Mouse (Mus musculus): ENCODE data around the gene S1pr3. TPM values are rescaled to one million over a fixed set of nuclear protein-coding genes. Genes with fewer than 3 reads are reported as not detected.

Gene S1pr3
- polyA plus RNA-seq (2016; fragmentation: Nextera tagmentation; extraction: Ambion mirVana) = 79.5 and 123 TPM in 2 replicates

- Histone ChIP-seq H3K27ac (peak within 1 kb of the TSS; percentile 91), H3K4me1 (peaks cover 67% of the 10 kb centered on the region), H3K4me3 (peak within 1 kb of the TSS; percentile 76), H3K36me3 (peaks cover 7% of the 10 kb centered on the region), H3K27me3 (ENCODE audit: low read depth, poor library complexity, severe bottlenecking) (peaks cover 12% of the 10 kb centered on the region; the same call in 1 of the 2 replicates), H3K9me3 (replicated peaks) (no peaks in the 10 kb centered on the region)
- peak; percentile 92 for DNase-seq (ENCODE audit: low spot score)
- WGBS = under 1% methylated on average over 33 of the region's 33 CpGs
Observed at GRCm38 (mm10) chr13:51408519-51409001, at the start of gene S1pr3. Gene S1pr3 (plus strand): TSS chr13:51408639.

GRCm38 (mm10) chr13:51360441-51360962, 47.9 kb upstream of the S1pr3 start:
- Histone ChIP-seq H3K36me3 (no peaks in the 10 kb centered on the region), H3K27me3 (ENCODE audit: low read depth, poor library complexity, severe bottlenecking) (no peaks in the 10 kb centered on the region), H3K27ac (peak overlapping the region; percentile 36; the same call in 1 of the 2 replicates), H3K9me3 (replicated peaks) (no peaks in the 10 kb centered on the region), H3K4me1 (peaks cover 39% of the 10 kb centered on the region), H3K4me3 (no peak overlapping the region)
- no peak for DNase-seq (ENCODE audit: low spot score)
- 80% methylated on average over 8 of the region's 8 CpGs for WGBS

- Histone ChIP-seq H3K9me3 (replicated peaks) (no peaks in the 10 kb centered on the region), H3K27me3 (ENCODE audit: low read depth, poor library complexity, severe bottlenecking) (no peaks in the 10 kb centered on the region), H3K4me1 (peaks cover 16% of the 10 kb centered on the region), H3K27ac (0 out of 2 replicates have a peak overlapping the region, but pooled peaks have one; percentile 32), H3K4me3 (no peak overlapping the region), H3K36me3 (no peaks in the 10 kb centered on the region)
- DNase-seq (ENCODE audit: low spot score) = no peak
- 85% methylated on average over 7 of the region's 7 CpGs for WGBS
Observed at GRCm38 (mm10) chr13:51363390-51363789, 45.0 kb upstream of the S1pr3 start.

- Histone ChIP-seq H3K27me3 (ENCODE audit: low read depth, poor library complexity, severe bottlenecking) (no peaks in the 10 kb centered on the region), H3K4me3 (no peak overlapping the region), H3K9me3 (replicated peaks) (no peaks in the 10 kb centered on the region), H3K36me3 (no peaks in the 10 kb centered on the region), H3K4me1 (peaks cover 16% of the 10 kb centered on the region), H3K27ac (no peak overlapping the region; the same call in 1 of the 2 replicates)
- DNase-seq (ENCODE audit: low spot score) = no peak
- whole genome bisulfite sequencing = 92% methylated on average over 5 of the region's 5 CpGs
Observed at GRCm38 (mm10) chr13:51363985-51364384, 44.5 kb upstream of the S1pr3 start.

GRCm38 (mm10) chr13:51365191-51365590, 43.2 kb upstream of the S1pr3 start:
- Histone ChIP-seq H3K9me3 (replicated peaks) (no peaks in the 10 kb centered on the region), H3K4me3 (no peak overlapping the region), H3K4me1 (peaks cover 14% of the 10 kb centered on the region), H3K36me3 (no peaks in the 10 kb centered on the region), H3K27me3 (ENCODE audit: low read depth, poor library complexity, severe bottlenecking) (no peaks in the 10 kb centered on the region), H3K27ac (0 out of 2 replicates have a peak overlapping the region, but pooled peaks have one; percentile 36)
- WGBS = 85% methylated on average over 6 of the region's 6 CpGs
- no peak for DNase-seq (ENCODE audit: low spot score)

- H3K9me3 ChIP-seq (replicated peaks) = no peaks in the 10 kb centered on the region
- H3K27ac ChIP-seq = no peak overlapping the region
- no peaks in the 10 kb centered on the region for H3K36me3 ChIP-seq
- no peaks in the 10 kb centered on the region for H3K27me3 ChIP-seq (ENCODE audit: low read depth, poor library complexity, severe bottlenecking)
- no peak for DNase-seq (ENCODE audit: low spot score)
- WGBS = 81% methylated on average over 2 of the region's 2 CpGs
- H3K4me3 ChIP-seq = no peak overlapping the region
- H3K4me1 ChIP-seq = peaks cover 2% of the 10 kb centered on the region; the same call in 1 of the 2 replicates
Observed at GRCm38 (mm10) chr13:51368346-51368745, 40.1 kb upstream of the S1pr3 start.

GRCm38 (mm10) chr13:51369354-51369753, 39.1 kb upstream of the S1pr3 start:
- Histone ChIP-seq H3K4me1 (peaks cover 5% of the 10 kb centered on the region; the same call in 1 of the 2 replicates), H3K27me3 (ENCODE audit: low read depth, poor library complexity, severe bottlenecking) (no peaks in the 10 kb centered on the region), H3K36me3 (no peaks in the 10 kb centered on the region), H3K9me3 (replicated peaks) (no peaks in the 10 kb centered on the region), H3K27ac (no peak overlapping the region), H3K4me3 (no peak overlapping the region)
- 88% methylated on average over 3 of the region's 3 CpGs for WGBS
- no peak for DNase-seq (ENCODE audit: low spot score)

- H3K27me3 ChIP-seq (ENCODE audit: low read depth, poor library complexity, severe bottlenecking) = no peaks in the 10 kb centered on the region
- DNase-seq (ENCODE audit: low spot score) = no peak
- H3K27ac ChIP-seq = no peak overlapping the region
- H3K36me3 ChIP-seq = no peaks in the 10 kb centered on the region
- no peak overlapping the region for H3K4me3 ChIP-seq
- peaks cover 18% of the 10 kb centered on the region for H3K4me1 ChIP-seq
- H3K9me3 ChIP-seq (replicated peaks) = no peaks in the 10 kb centered on the region
Observed at GRCm38 (mm10) chr13:51373086-51373485, 35.4 kb upstream of the S1pr3 start.

- no peaks in the 10 kb centered on the region for H3K36me3 ChIP-seq
- no peak for DNase-seq (ENCODE audit: low spot score)
- no peak overlapping the region for H3K27ac ChIP-seq
- no peaks in the 10 kb centered on the region for H3K9me3 ChIP-seq (replicated peaks)
- WGBS = 85% methylated on average over 21 of the region's 21 CpGs
- peaks cover 29% of the 10 kb centered on the region for H3K4me1 ChIP-seq
- H3K4me3 ChIP-seq = no peak overlapping the region
- H3K27me3 ChIP-seq (ENCODE audit: low read depth, poor library complexity, severe bottlenecking) = no peaks in the 10 kb centered on the region
Observed at GRCm38 (mm10) chr13:51374026-51374807, 34.2 kb upstream of the S1pr3 start.

GRCm38 (mm10) chr13:51378126-51378525, 30.3 kb upstream of the S1pr3 start:
- H3K9me3 ChIP-seq (replicated peaks) = no peaks in the 10 kb centered on the region
- DNase-seq (ENCODE audit: low spot score) = peak; percentile 68
- peak overlapping the region; percentile 91 for H3K27ac ChIP-seq
- H3K4me1 ChIP-seq = peaks cover 59% of the 10 kb centered on the region
- no peaks in the 10 kb centered on the region for H3K27me3 ChIP-seq (ENCODE audit: low read depth, poor library complexity, severe bottlenecking)
- peak overlapping the region; percentile 14; the same call in 1 of the 2 replicates for H3K4me3 ChIP-seq
- WGBS = 37% methylated on average over 4 of the region's 4 CpGs
- 0 out of 2 replicates have a peak, but pooled peaks cover 4% of the 10 kb centered on the region for H3K36me3 ChIP-seq

- Histone ChIP-seq H3K36me3 (0 out of 2 replicates have a peak, but pooled peaks cover 4% of the 10 kb centered on the region), H3K9me3 (replicated peaks) (no peaks in the 10 kb centered on the region), H3K4me1 (peaks cover 52% of the 10 kb centered on the region), H3K27ac (peak overlapping the region; percentile 91), H3K27me3 (ENCODE audit: low read depth, poor library complexity, severe bottlenecking) (no peaks in the 10 kb centered on the region), H3K4me3 (peak overlapping the region; percentile 14; the same call in 1 of the 2 replicates)
- peak; percentile 79 for DNase-seq (ENCODE audit: low spot score)
- WGBS = 2% methylated on average over 6 of the region's 6 CpGs
Observed at GRCm38 (mm10) chr13:51379596-51379995, 28.8 kb upstream of the S1pr3 start.

GRCm38 (mm10) chr13:51381498-51381897, 26.9 kb upstream of the S1pr3 start:
- H3K27ac ChIP-seq = 0 out of 2 replicates have a peak overlapping the region, but pooled peaks have one; percentile 19
- 90% methylated on average over 6 of the region's 6 CpGs for WGBS
- no peaks in the 10 kb centered on the region for H3K9me3 ChIP-seq (replicated peaks)
- DNase-seq (ENCODE audit: low spot score) = no peak
- H3K4me3 ChIP-seq = no peak overlapping the region
- H3K4me1 ChIP-seq = peaks cover 59% of the 10 kb centered on the region
- 0 out of 2 replicates have a peak, but pooled peaks cover 4% of the 10 kb centered on the region for H3K36me3 ChIP-seq
- no peaks in the 10 kb centered on the region for H3K27me3 ChIP-seq (ENCODE audit: low read depth, poor library complexity, severe bottlenecking)

GRCm38 (mm10) chr13:51384899-51385298, 23.5 kb upstream of the S1pr3 start:
- Histone ChIP-seq H3K4me3 (no peak overlapping the region), H3K4me1 (peaks cover 58% of the 10 kb centered on the region), H3K27me3 (ENCODE audit: low read depth, poor library complexity, severe bottlenecking) (no peaks in the 10 kb centered on the region), H3K36me3 (0 out of 2 replicates have a peak, but pooled peaks cover 4% of the 10 kb centered on the region), H3K9me3 (replicated peaks) (no peaks in the 10 kb centered on the region), H3K27ac (no peak overlapping the region)
- WGBS = 89% methylated on average over 2 of the region's 2 CpGs
- no peak for DNase-seq (ENCODE audit: low spot score)

Data from limb, embryonic 10.5 days (tissue).